Comparison of ENCODE assay signal across 13 mouse cellular contexts in genomic region chr2:134825645-134826044, GRCm38 (mm10). TPM values are rescaled to one million over a fixed set of nuclear protein-coding genes. Genes with fewer than 3 reads are reported as not detected.
DNase-seq lines count a peak whose midpoint lies in the region; ATAC-seq and TF ChIP-seq lines count a peak whose summit lies in the region.
"Had no signal": no experiment of that assay in that cellular context is flagged by ENCODE, and none has a peak within 500 bp of the region (broad histone marks: within the 10 kb centered on the region; RNA-seq: fewer than 3 reads in every experiment).

No protein-coding gene starts in this region.

- intact Hi-C loops in left cerebral cortex, postnatal 14 days (cut with DNase I): no loop called here

- no peak overlapping the region for H3K4me3 ChIP-seq in heart, embryonic 13.5 days
- no peak overlapping the region for H3K4me3 ChIP-seq in heart, embryonic 12.5 days
- H3K4me3 ChIP-seq in layer of hippocampus, adult 2 months: no peak overlapping the region
- H3K4me3 ChIP-seq in hindbrain, embryonic 16.5 days (ENCODE audit: low read length): no peak overlapping the region
- no peak overlapping the region for H3K4me3 ChIP-seq in neural tube, embryonic 12.5 days
- H3K4me3 ChIP-seq: left cerebral cortex, adult 2 months had no signal

- no peak for DNase-seq in layer of hippocampus, adult 2 months (ENCODE audit: low spot score in 2 of 2)
- DNase-seq in layer of hippocampus, adult 18-20 months (ENCODE audit: low spot score in 2 of 2): no peak
- DNase-seq in left cerebral cortex, postnatal 14 days (ENCODE audit: low spot score in 2 of 2): no peak
- no peak for DNase-seq in frontal cortex, postnatal 14 days (ENCODE audit: low spot score in 2 of 2)
- DNase-seq: cerebellum, postnatal 36 days; gastrocnemius, postnatal 36 days; right cerebral cortex, adult 18-20 months; thymus, postnatal 25 days had no signal

- H3K36me3 ChIP-seq in heart, embryonic 13.5 days: no peaks in the 10 kb centered on the region
- no peaks in the 10 kb centered on the region for H3K36me3 ChIP-seq in heart, embryonic 12.5 days
- H3K36me3 ChIP-seq in hindbrain, embryonic 16.5 days (ENCODE audit: control insufficient read depth, insufficient read depth, low read length): no peaks in the 10 kb centered on the region
- H3K36me3 ChIP-seq in neural tube, embryonic 12.5 days: no peaks in the 10 kb centered on the region

- H3K4me2 ChIP-seq in heart, embryonic 13.5 days: peak overlapping the region; percentile 46
- no peak overlapping the region; the same call in 1 of the 2 replicates for H3K4me2 ChIP-seq in heart, embryonic 12.5 days
- H3K4me2 ChIP-seq in hindbrain, embryonic 16.5 days (ENCODE audit: low read length): no peak overlapping the region; the same call in 1 of the 2 replicates
- H3K4me2 ChIP-seq in neural tube, embryonic 12.5 days (replicated peaks): no peak overlapping the region; the same call in 1 of the 2 replicates

- peaks cover 11% of the 10 kb centered on the region for H3K4me1 ChIP-seq in heart, embryonic 13.5 days
- H3K4me1 ChIP-seq in heart, embryonic 12.5 days (replicated peaks): peaks cover 12% of the 10 kb centered on the region
- peaks cover 14% of the 10 kb centered on the region for H3K4me1 ChIP-seq in hindbrain, embryonic 16.5 days (ENCODE audit: control insufficient read depth, insufficient read depth, low read depth, low read length)
- peaks cover 12% of the 10 kb centered on the region for H3K4me1 ChIP-seq in neural tube, embryonic 12.5 days

- no peaks in the 10 kb centered on the region for H3K27me3 ChIP-seq in heart, embryonic 13.5 days (replicated peaks)
- H3K27me3 ChIP-seq in heart, embryonic 12.5 days (replicated peaks): no peaks in the 10 kb centered on the region
- H3K27me3 ChIP-seq in hindbrain, embryonic 16.5 days (replicated peaks; ENCODE audit: control insufficient read depth, insufficient read depth, low read length): no peaks in the 10 kb centered on the region
- no peaks in the 10 kb centered on the region for H3K27me3 ChIP-seq in neural tube, embryonic 12.5 days (replicated peaks)

- peak overlapping the region; percentile 65 for H3K27ac ChIP-seq in heart, embryonic 13.5 days (replicated peaks)
- no peak overlapping the region for H3K27ac ChIP-seq in heart, embryonic 12.5 days (ENCODE audit: poor library complexity, severe bottlenecking)
- peak overlapping the region; percentile 28; the same call in 1 of the 2 replicates for H3K27ac ChIP-seq in layer of hippocampus, adult 2 months
- H3K27ac ChIP-seq in hindbrain, embryonic 16.5 days (ENCODE audit: low read depth, low read length): peak overlapping the region; percentile 39; the same call in 1 of the 2 replicates
- H3K27ac ChIP-seq in neural tube, embryonic 12.5 days: no peak overlapping the region; the same call in 1 of the 2 replicates
- H3K27ac ChIP-seq: left cerebral cortex, adult 2 months had no signal

- no peaks in the 10 kb centered on the region for H3K9me3 ChIP-seq in heart, embryonic 13.5 days
- H3K9me3 ChIP-seq in heart, embryonic 12.5 days (replicated peaks): no peaks in the 10 kb centered on the region
- no peaks in the 10 kb centered on the region for H3K9me3 ChIP-seq in hindbrain, embryonic 16.5 days (ENCODE audit: control insufficient read depth, low read length)
- no peaks in the 10 kb centered on the region for H3K9me3 ChIP-seq in neural tube, embryonic 12.5 days

- no peak overlapping the region for H3K9ac ChIP-seq in heart, embryonic 13.5 days
- H3K9ac ChIP-seq in heart, embryonic 12.5 days: no peak overlapping the region
- no peak overlapping the region for H3K9ac ChIP-seq in hindbrain, embryonic 16.5 days (ENCODE audit: low read depth, low read length)
- no peak overlapping the region for H3K9ac ChIP-seq in neural tube, embryonic 12.5 days

- ATAC-seq in heart, embryonic 13.5 days (ENCODE audit: extremely low read depth, insufficient number of reproducible peaks, low FRiP score, low TSS enrichment): no peak
- ATAC-seq in heart, embryonic 12.5 days (ENCODE audit: insufficient number of reproducible peaks, low FRiP score): no peak
- ATAC-seq in hindbrain, embryonic 16.5 days: peak; percentile 68
- peak; percentile 78 for ATAC-seq in neural tube, embryonic 12.5 days (ENCODE audit: low FRiP score, low read depth)

- no peak for TF ChIP-seq CTCF in layer of hippocampus, adult 2 months (conservative IDR thresholded peaks at IDR 0.05)

- WGBS in heart, embryonic 13.5 days: 45% methylated on average over 7 of the region's 7 CpGs
- 63% methylated on average over 7 of the region's 7 CpGs for WGBS in heart, embryonic 12.5 days
- WGBS in hindbrain, embryonic 16.5 days: 33% methylated on average over 7 of the region's 7 CpGs
- 20% methylated on average over 7 of the region's 7 CpGs for WGBS in neural tube, embryonic 12.5 days

RNA-seq across cellular contexts. Expression of gene Plcb1, which starts 39.8 kb away (rescaled TPM):
- 3.9 and 5.9 TPM in 2 replicates for polyA plus RNA-seq in heart, embryonic 13.5 days (2015; fragmentation: Nextera tagmentation; extraction: Ambion mirVana)
- polyA plus RNA-seq in heart, embryonic 12.5 days (2016; fragmentation: Nextera tagmentation; extraction: Ambion mirVana): 6.1 and 8.2 TPM in 2 replicates
- 100 to 1,000 TPM; 152 to 156 TPM for total RNA-seq in layer of hippocampus, adult 2 months (2021)
- 100 to 1,000 TPM; 132 to 143 TPM for total RNA-seq in layer of hippocampus, adult 18-20 months (2021)
- 46.3 and 51.8 TPM in 2 replicates for polyA plus RNA-seq in hindbrain, embryonic 16.5 days (2015; fragmentation: Nextera tagmentation; extraction: Ambion mirVana)
- 29.0 and 33.2 TPM in 2 replicates for polyA plus RNA-seq in neural tube, embryonic 12.5 days (2016; fragmentation: Nextera tagmentation; extraction: Ambion mirVana)
- total RNA-seq in left cerebral cortex, postnatal 14 days (2021): 100 to 1,000 TPM; 170 to 190 TPM

Comparison
In these comparisons a context has a peak if more than half of its experiments do, and no peak if none do; other contexts are left out.
1. H3K27ac ChIP-seq: peak in heart, embryonic 13.5 days (single experiment), layer of hippocampus, adult 2 months (single experiment) and hindbrain, embryonic 16.5 days (single experiment); none in heart, embryonic 12.5 days (single experiment) and neural tube, embryonic 12.5 days (single experiment).
2. ATAC-seq: peak in hindbrain, embryonic 16.5 days (single experiment) and neural tube, embryonic 12.5 days (single experiment); none in heart, embryonic 13.5 days (single experiment) and heart, embryonic 12.5 days (single experiment).